Mouse (Mus musculus) hindbrain, embryonic 14.5 days (tissue): Measurements from ENCODE around the gene Rassf6. TPM values are rescaled to one million over a fixed set of nuclear protein-coding genes. Genes with fewer than 3 reads are reported as not detected.

ENCODE experiments used
- ATAC-seq: fragments of 200-750 bp; cut with Nextera tagmentation; 2 replicates; pipeline ENCODE4 v1.8.0; 2017; ENCODE audit warnings: moderate number of reproducible peaks, mild to moderate bottlenecking, moderate TSS enrichment, moderate library complexity; ENCODE audit not compliant: low FRiP score
- DNase-seq: peaks from one replicate; pipeline ENCODE4 v3.0.0-alpha.2; 2015; ENCODE audit warnings: low spot score
- H3K27ac ChIP-seq: fragments of 300-500 bp; sonication (generic); 2 replicates; pipeline ENCODE4 v1.5.1; 2014; ENCODE audit warnings: mild to moderate bottlenecking, moderate library complexity
- H3K27me3 ChIP-seq: fragments of 300-500 bp; sonication (generic); 2 replicates; pipeline ENCODE4 v1.6.1; 2014; ENCODE audit warnings: mild to moderate bottlenecking, low read length, mixed read lengths; ENCODE audit not compliant: control insufficient read depth, insufficient read depth
- H3K36me3 ChIP-seq: fragments of 300-500 bp; sonication (generic); replicated peaks from 2 replicates; pipeline ENCODE4 v1.6.1; 2014; ENCODE audit not compliant: control insufficient read depth, insufficient read depth
- H3K4me1 ChIP-seq: fragments of 300-500 bp; sonication (generic); replicated peaks from 2 replicates; pipeline ENCODE4 v1.6.1; 2014; ENCODE audit warnings: antibody characterized with exemption, low read length, mixed read lengths; ENCODE audit not compliant: control insufficient read depth, insufficient read depth
- H3K4me2 ChIP-seq: fragments of 300-500 bp; sonication (generic); replicated peaks from 2 replicates; pipeline ENCODE4 v1.6.1; 2014; ENCODE audit warnings: mild to moderate bottlenecking, moderate library complexity
- H3K4me3 ChIP-seq: fragments of 300-500 bp; sonication (generic); replicated peaks from 2 replicates; pipeline ENCODE4 v1.5.1; 2014; ENCODE audit warnings: mild to moderate bottlenecking, low read length
- H3K9ac ChIP-seq: fragments of 300-500 bp; sonication (generic); 2 replicates; pipeline ENCODE4 v1.6.1; 2014
- H3K9me3 ChIP-seq: fragments of 300-500 bp; sonication (generic); 2 replicates; pipeline ENCODE4 v1.6.1; 2016; ENCODE audit warnings: low read length; ENCODE audit not compliant: control insufficient read depth
- WGBS: fragments of 180-500 bp; shearing (Covaris S2); extraction: QIAGEN DNeasy Blood & Tissue Kit; methylation state at CpG from one replicate; pipeline ENCODE4 v1.1.7; 2014; 5-methylcytosine and 5-hydroxymethylcytosine counted together
- polyA plus RNA-seq: library from polyadenylated mRNA; unstranded; fragments of >200 nt; fragmentation: Nextera tagmentation; extraction: Ambion mirVana; gene quantifications from 2 replicates; pipeline ENCODE4 v1.2.1, GENCODE M21; 2014

The Rassf6 gene
- polyA plus RNA-seq, 1 experiment from 2014 or later = 2.0 TPM

GRCm38 (mm10) chr5:90588708-90589595, 51.5 kb downstream of the Rassf6 start:
- H3K4me2 ChIP-seq = peak overlapping the region; percentile 77
- H3K4me1 ChIP-seq = no peaks in the 10 kb centered on the region
- DNase-seq (peak; percentile 94), ATAC-seq (peak; percentile 76)
- H3K27ac ChIP-seq = no peak overlapping the region
- peak overlapping the region; percentile 61 for H3K9ac ChIP-seq
- H3K27me3 ChIP-seq = no peaks in the 10 kb centered on the region
- no peaks in the 10 kb centered on the region for H3K36me3 ChIP-seq
- no peaks in the 10 kb centered on the region for H3K9me3 ChIP-seq
- peak overlapping the region; percentile 37 for H3K4me3 ChIP-seq
- 25% methylated on average over 25 of the region's 25 CpGs for WGBS

GRCm38 (mm10) chr5:90588104-90588503, 52.4 kb downstream of the Rassf6 start:
- WGBS = 94% methylated on average over 5 of the region's 5 CpGs
- H3K4me3 ChIP-seq = no peak overlapping the region
- no peaks in the 10 kb centered on the region for H3K9me3 ChIP-seq
- no peaks in the 10 kb centered on the region for H3K27me3 ChIP-seq
- H3K4me1 ChIP-seq = no peaks in the 10 kb centered on the region
- no peak overlapping the region for H3K27ac ChIP-seq
- H3K4me2 ChIP-seq = no peak overlapping the region
- DNase-seq (no peak), ATAC-seq (no peak)
- no peak overlapping the region for H3K9ac ChIP-seq
- no peaks in the 10 kb centered on the region for H3K36me3 ChIP-seq

- no peaks in the 10 kb centered on the region for H3K27me3 ChIP-seq
- H3K9me3 ChIP-seq = no peaks in the 10 kb centered on the region
- no peak overlapping the region for H3K4me2 ChIP-seq
- no peaks in the 10 kb centered on the region for H3K36me3 ChIP-seq
- no peak overlapping the region for H3K4me3 ChIP-seq
- no peak for DNase-seq
- no peak overlapping the region for H3K9ac ChIP-seq
- H3K4me1 ChIP-seq = no peaks in the 10 kb centered on the region
- no peak overlapping the region for H3K27ac ChIP-seq
- ATAC-seq = no peak
- 82% methylated on average over 5 of the region's 5 CpGs for WGBS
Measured at GRCm38 (mm10) chr5:90586511-90586910, 53.9 kb downstream of the Rassf6 start.

GRCm38 (mm10) chr5:90584799-90585198, 55.7 kb downstream of the Rassf6 start:
- no peaks in the 10 kb centered on the region for H3K27me3 ChIP-seq
- no peaks in the 10 kb centered on the region for H3K4me1 ChIP-seq
- no peak overlapping the region for H3K27ac ChIP-seq
- DNase-seq (no peak), ATAC-seq (no peak)
- no peaks in the 10 kb centered on the region for H3K36me3 ChIP-seq
- H3K9ac ChIP-seq = no peak overlapping the region
- no peak overlapping the region for H3K4me2 ChIP-seq
- 72% methylated on average over 7 of the region's 7 CpGs for WGBS
- H3K9me3 ChIP-seq = no peaks in the 10 kb centered on the region
- no peak overlapping the region for H3K4me3 ChIP-seq

- WGBS = 93% methylated on average over 6 of the region's 6 CpGs
- Histone ChIP-seq H3K9ac (no peak overlapping the region), H3K9me3 (no peaks in the 10 kb centered on the region)
Measured at GRCm38 (mm10) chr5:90582179-90582578, 58.3 kb downstream of the Rassf6 start.

GRCm38 (mm10) chr5:90579556-90579955, 60.9 kb downstream of the Rassf6 start:
- DNase-seq (no peak), ATAC-seq (no peak)
- H3K36me3 ChIP-seq = no peaks in the 10 kb centered on the region
- no peak overlapping the region for H3K4me2 ChIP-seq
- H3K27me3 ChIP-seq = no peaks in the 10 kb centered on the region
- 90% methylated on average over 9 of the region's 9 CpGs for WGBS
- no peak overlapping the region for H3K9ac ChIP-seq
- H3K4me1 ChIP-seq = no peaks in the 10 kb centered on the region
- H3K27ac ChIP-seq = no peak overlapping the region
- H3K9me3 ChIP-seq = no peaks in the 10 kb centered on the region
- H3K4me3 ChIP-seq = no peak overlapping the region

More at GRCm38 (mm10) chr5:90582179-90582578, 58.3 kb downstream of the Rassf6 start:
- Histone ChIP-seq H3K27me3 (no peaks in the 10 kb centered on the region), H3K27ac (no peak overlapping the region), H3K4me1 (no peaks in the 10 kb centered on the region), H3K4me3 (no peak overlapping the region), H3K36me3 (no peaks in the 10 kb centered on the region), H3K4me2 (no peak overlapping the region)
- ATAC-seq = no peak
- DNase-seq = no peak

GRCm38 (mm10) chr5:90577751-90578150, 62.7 kb downstream of the Rassf6 start:
- H3K4me3 ChIP-seq = no peak overlapping the region
- DNase-seq (no peak), ATAC-seq (no peak)
- H3K9ac ChIP-seq = no peak overlapping the region
- H3K27me3 ChIP-seq = no peaks in the 10 kb centered on the region
- no peaks in the 10 kb centered on the region for H3K36me3 ChIP-seq
- H3K4me1 ChIP-seq = no peaks in the 10 kb centered on the region
- no peak overlapping the region for H3K4me2 ChIP-seq
- 89% methylated on average over 9 of the region's 9 CpGs for WGBS
- no peak overlapping the region for H3K27ac ChIP-seq
- no peaks in the 10 kb centered on the region for H3K9me3 ChIP-seq

- no peak for DNase-seq
- no peak overlapping the region for H3K4me2 ChIP-seq
Measured at GRCm38 (mm10) chr5:90571216-90571615, 69.2 kb downstream of the Rassf6 start.

GRCm38 (mm10) chr5:90568338-90568737, 72.1 kb downstream of the Rassf6 start:
- ATAC-seq (no peak), DNase-seq (no peak)
- no peaks in the 10 kb centered on the region for H3K27me3 ChIP-seq
- H3K36me3 ChIP-seq = no peaks in the 10 kb centered on the region
- no peaks in the 10 kb centered on the region for H3K4me1 ChIP-seq
- H3K27ac ChIP-seq = no peak overlapping the region
- no peaks in the 10 kb centered on the region for H3K9me3 ChIP-seq
- H3K4me2 ChIP-seq = no peak overlapping the region
- no peak overlapping the region for H3K4me3 ChIP-seq
- H3K9ac ChIP-seq = no peak overlapping the region

More at GRCm38 (mm10) chr5:90571216-90571615, 69.2 kb downstream of the Rassf6 start:
- Histone ChIP-seq H3K36me3 (no peaks in the 10 kb centered on the region), H3K27ac (no peak overlapping the region), H3K9me3 (no peaks in the 10 kb centered on the region), H3K4me3 (no peak overlapping the region), H3K4me1 (no peaks in the 10 kb centered on the region), H3K27me3 (no peaks in the 10 kb centered on the region), H3K9ac (no peak overlapping the region)
- ATAC-seq = no peak
- 17% methylated on average over 3 of the region's 3 CpGs for WGBS
